Mouse (Mus musculus): ENCODE measurements around the gene Fam189a2. TPM values are rescaled to one million over a fixed set of nuclear protein-coding genes. Genes with fewer than 3 reads are reported as not detected.

The Fam189a2 gene
- polyA plus RNA-seq, 1 experiment = 0.80 TPM

- WGBS = 81% methylated on average over 5 of the region's 5 CpGs
- TF ChIP-seq POLR2A (IDR thresholded peaks at IDR 0.05; ENCODE audit: borderline replicate concordance, control insufficient read depth, low read depth, low read length) = no peak
- TF ChIP-seq CTCF (IDR thresholded peaks at IDR 0.05; ENCODE audit: control insufficient read depth, insufficient read depth, low read length) = no peak
- Histone ChIP-seq H3K4me3 (replicated peaks; ENCODE audit: control insufficient read depth, low read depth, low read length) (no peak overlapping the region), H3K27ac (ENCODE audit: control insufficient read depth, insufficient read depth, low read depth, low read length, poor library complexity) (no peak overlapping the region), H3K4me1 (ENCODE audit: control insufficient read depth, insufficient read depth, low read length) (no peaks in the 10 kb centered on the region)
These were observed 100.0 kb downstream of the Fam189a2 start for GRCm38 (mm10) chr19:23930826-23931225.

- H3K27ac ChIP-seq (ENCODE audit: control insufficient read depth, insufficient read depth, low read depth, low read length, poor library complexity) = no peak overlapping the region
- 86% methylated on average over 5 of the region's 5 CpGs for WGBS
- no peaks in the 10 kb centered on the region for H3K4me1 ChIP-seq (ENCODE audit: control insufficient read depth, insufficient read depth, low read length)
- no peak overlapping the region for H3K4me3 ChIP-seq (replicated peaks; ENCODE audit: control insufficient read depth, low read depth, low read length)
- TF ChIP-seq CTCF (IDR thresholded peaks at IDR 0.05; ENCODE audit: control insufficient read depth, insufficient read depth, low read length) (no peak), POLR2A (IDR thresholded peaks at IDR 0.05; ENCODE audit: borderline replicate concordance, control insufficient read depth, low read depth, low read length) (no peak)
These were observed 105.3 kb downstream of the Fam189a2 start for GRCm38 (mm10) chr19:23925541-23925940.

- WGBS = 84% methylated on average over 9 of the region's 9 CpGs
These were observed 106.0 kb downstream of the Fam189a2 start for GRCm38 (mm10) chr19:23924791-23925190.

GRCm38 (mm10) chr19:23924057-23924456, 106.8 kb downstream of the Fam189a2 start:
- 67% methylated on average over 6 of the region's 6 CpGs for WGBS

More at GRCm38 (mm10) chr19:23924791-23925190, 106.0 kb downstream of the Fam189a2 start:
- no peak overlapping the region for H3K4me3 ChIP-seq (replicated peaks; ENCODE audit: control insufficient read depth, low read depth, low read length)
- TF ChIP-seq CTCF (IDR thresholded peaks at IDR 0.05; ENCODE audit: control insufficient read depth, insufficient read depth, low read length) (no peak), POLR2A (IDR thresholded peaks at IDR 0.05; ENCODE audit: borderline replicate concordance, control insufficient read depth, low read depth, low read length) (no peak)
- no peaks in the 10 kb centered on the region for H3K4me1 ChIP-seq (ENCODE audit: control insufficient read depth, insufficient read depth, low read length)
- H3K27ac ChIP-seq (ENCODE audit: control insufficient read depth, insufficient read depth, low read depth, low read length, poor library complexity) = no peak overlapping the region

More at GRCm38 (mm10) chr19:23924057-23924456, 106.8 kb downstream of the Fam189a2 start:
- TF ChIP-seq CTCF (IDR thresholded peaks at IDR 0.05; ENCODE audit: control insufficient read depth, insufficient read depth, low read length) (no peak), POLR2A (IDR thresholded peaks at IDR 0.05; ENCODE audit: borderline replicate concordance, control insufficient read depth, low read depth, low read length) (no peak)
- H3K27ac ChIP-seq (ENCODE audit: control insufficient read depth, insufficient read depth, low read depth, low read length, poor library complexity) = no peak overlapping the region
- H3K4me3 ChIP-seq (replicated peaks; ENCODE audit: control insufficient read depth, low read depth, low read length) = no peak overlapping the region
- no peaks in the 10 kb centered on the region for H3K4me1 ChIP-seq (ENCODE audit: control insufficient read depth, insufficient read depth, low read length)

Other genes starting within 250 kb of the Fam189a2 start
- gene Tjp2, start 194.0 kb upstream of the Fam189a2 start, polyA plus RNA-seq (2011; ENCODE audit: insufficient read depth, insufficient read length, low replicate concordance, missing spikeins) = 6.8 and 11.4 TPM in 2 replicates
- 23.4 and 30.3 TPM in 2 replicates for gene Fxn, start 249.6 kb upstream of the Fam189a2 start, polyA plus RNA-seq (2011; ENCODE audit: insufficient read depth, insufficient read length, low replicate concordance, missing spikeins)